Mouse (Mus musculus) heart, postnatal 36 days (tissue): ENCODE data around the gene Rell1. TPM values are rescaled to one million over a fixed set of nuclear protein-coding genes. Genes with fewer than 3 reads are reported as not detected.

ENCODE experiments used
- DNase-seq, 2 experiments: peaks; one replicate each; pipeline ENCODE4 v3.0.0; 2021 to 2022
- intact Hi-C: fragments of 180-260 bp; cut with DNase I; formaldehyde crosslinking; loops from one replicate; pipeline ENCODE4 v1.15.1; 2025
- total RNA-seq, 2 experiments: library from RNA; stranded (reverse); gene quantifications; 2 replicates each; pipeline ENCODE4 v1.2.3; 2021

Rell1 gene
- total RNA-seq, 2 experiments from 2014 or later, result 10.6 to 11.9 TPM

DNA sequence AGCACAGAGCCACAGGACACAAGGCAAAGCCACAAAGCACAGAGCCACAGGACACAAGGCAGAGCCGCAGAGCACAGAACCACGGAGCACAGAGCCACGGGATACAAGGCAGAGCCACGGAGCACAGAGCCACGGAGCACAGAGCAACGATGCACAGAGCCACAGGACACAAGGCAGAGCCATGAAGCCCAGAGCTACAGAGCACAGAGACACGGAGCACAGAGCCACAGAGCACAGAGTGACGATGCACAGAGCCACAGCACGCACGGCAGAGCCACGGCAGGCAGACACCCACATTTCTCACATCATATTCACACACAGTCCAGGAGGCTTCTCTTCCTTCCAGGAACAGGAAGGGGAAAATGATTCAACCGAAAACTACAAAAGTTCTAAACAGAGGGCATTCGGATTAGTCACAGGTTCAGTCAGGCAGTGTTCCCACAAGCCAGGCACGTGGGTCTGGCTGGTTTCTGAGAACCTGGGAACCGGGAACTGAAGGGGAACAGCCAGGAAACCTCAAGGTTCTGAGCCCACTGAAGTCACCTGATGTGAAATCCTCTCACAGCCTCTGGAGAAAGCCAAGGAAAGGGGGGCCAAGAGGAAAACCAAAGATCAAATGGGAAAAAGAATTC, 15.2 kb downstream of the Rell1 start:
- intact Hi-C loops, result loop anchor here (5.0 kb wide), 1 partner anchor 46 kb away; no protein-coding TSS in a partner anchor
- no peak for DNase-seq

DNA sequence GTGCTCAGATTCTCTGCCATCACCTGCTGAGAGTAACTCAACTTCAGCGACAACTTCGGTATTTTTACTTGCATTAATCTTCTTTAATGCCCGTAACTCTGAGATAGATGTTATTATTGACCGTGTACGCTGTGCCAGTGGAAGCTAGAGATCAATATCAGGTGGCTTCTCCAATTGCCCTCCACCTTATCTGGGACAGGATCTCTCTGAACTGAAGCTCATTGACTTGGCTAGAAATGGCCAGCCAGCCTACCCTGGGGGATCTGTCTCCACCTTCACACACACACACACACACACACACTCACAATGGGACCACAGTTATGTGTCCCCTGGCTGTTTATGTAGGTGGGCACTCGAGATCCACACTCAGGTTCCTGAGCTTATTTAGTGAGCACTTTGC, 16.7 kb downstream of the Rell1 start:
- intact Hi-C loops, result loop anchor here (5.0 kb wide), 1 partner anchor 45 kb away; no protein-coding TSS in a partner anchor
- DNase-seq, result no peak

DNA sequence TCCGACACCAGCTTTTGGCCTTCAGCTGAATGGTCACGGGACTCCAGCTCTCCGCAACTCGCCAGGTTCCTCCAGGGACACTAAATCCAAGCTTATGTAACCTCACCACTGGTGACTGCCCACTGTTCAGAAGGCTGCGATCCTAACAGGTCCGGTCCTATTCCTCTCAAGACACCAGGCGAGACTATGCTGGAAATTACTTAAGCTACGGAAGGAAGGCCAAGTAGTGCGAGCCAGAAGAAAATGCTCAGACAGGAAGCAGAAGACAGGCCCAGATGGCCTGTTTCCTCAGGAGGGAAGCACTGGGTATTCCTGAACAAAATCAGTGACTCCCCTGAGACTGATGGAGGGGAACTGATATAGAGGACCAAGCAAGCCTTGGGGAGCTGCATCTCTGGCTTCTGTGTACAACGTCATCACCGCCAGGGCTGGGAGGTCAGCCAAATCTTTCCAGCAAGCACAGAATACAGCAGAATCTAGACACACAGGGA, 17.2 kb downstream of the Rell1 start:
- DNase-seq, result peak; percentile 42 to 47
- intact Hi-C loops, result loop anchor here (1.0 to 5.0 kb wide), 3 partner anchors 18 to 44 kb away; no protein-coding TSS in a partner anchor

DNA sequence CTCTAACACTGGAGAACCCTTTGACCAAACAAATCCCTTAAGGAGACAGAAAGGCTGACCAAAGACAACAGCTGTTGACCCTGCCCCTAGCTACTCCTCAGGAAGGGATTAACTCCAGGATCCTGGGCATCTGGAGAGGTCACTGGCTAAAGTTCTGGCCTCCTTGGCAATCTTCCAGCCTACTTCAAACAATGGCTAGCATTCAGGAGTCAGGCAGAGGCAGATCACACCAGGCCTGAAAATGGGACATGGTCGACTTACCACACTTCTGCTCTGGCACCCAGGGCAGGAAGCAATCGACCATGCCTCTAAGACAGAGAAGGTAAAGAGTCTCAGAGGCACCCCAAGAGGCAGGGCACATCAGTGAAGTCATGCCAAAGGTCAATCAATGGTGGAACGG, 19.5 kb downstream of the Rell1 start:
- intact Hi-C loops, result no loop called here
- DNase-seq, result peak in 1 of 2 experiments; percentile 37

DNA sequence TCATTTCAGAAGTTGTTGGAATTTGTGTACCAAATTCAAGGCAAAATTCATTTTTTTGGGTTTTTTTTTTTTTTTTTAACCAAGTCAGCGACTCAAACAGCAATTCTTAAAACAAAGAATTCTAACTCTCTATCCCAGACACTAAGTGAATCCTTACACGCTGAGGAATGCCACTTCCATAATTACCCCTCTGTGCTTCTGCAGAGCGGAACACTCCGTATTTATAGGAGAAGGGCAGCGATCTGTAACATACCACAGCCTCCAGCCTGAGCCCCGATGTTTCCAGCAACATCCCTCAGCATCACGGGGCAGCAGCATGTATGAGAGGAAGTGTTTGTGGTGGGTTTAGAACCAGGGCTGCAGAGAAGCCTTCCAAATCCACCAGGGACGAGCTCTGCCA, 21.2 kb downstream of the Rell1 start:
- no peak for DNase-seq
- intact Hi-C loops, result no loop called here

DNA sequence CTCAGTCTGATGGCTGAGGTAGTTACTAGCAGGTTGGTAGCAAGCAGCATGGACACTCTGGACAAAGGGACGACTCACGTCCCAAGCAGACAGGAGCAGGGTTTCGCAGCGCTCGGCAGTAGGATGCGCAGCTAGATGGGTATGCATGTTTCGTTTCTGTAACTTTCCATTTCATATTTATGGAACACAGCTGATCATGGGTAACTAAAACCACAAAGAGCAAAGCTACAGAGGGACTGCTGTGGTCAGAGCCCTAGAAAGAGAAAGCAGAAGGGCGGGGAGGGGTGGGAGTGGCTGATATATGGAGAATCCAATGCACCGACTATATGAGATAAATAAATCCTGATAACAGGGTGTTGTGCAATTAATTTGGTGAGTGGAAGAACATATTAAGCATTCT, 25.4 kb downstream of the Rell1 start:
- intact Hi-C loops, result no loop called here
- DNase-seq, result no peak

DNA sequence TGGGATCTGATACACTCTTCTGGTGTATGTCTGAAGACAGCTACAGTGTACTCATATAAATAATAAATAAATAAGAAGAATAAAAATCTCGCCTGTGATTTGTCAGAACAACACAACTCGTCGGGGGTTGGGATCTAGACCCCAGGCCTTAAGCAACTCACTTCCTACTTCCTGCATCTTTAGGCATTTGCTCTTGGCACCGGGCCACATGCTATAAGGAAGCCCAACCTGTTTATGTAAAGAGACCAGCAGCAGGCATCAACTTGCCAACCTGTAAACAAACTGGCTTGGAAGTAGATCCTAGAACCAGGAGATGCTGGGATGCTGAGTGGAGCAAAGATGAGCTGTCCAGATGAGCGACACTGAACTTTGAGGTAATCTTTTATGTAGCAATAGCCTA, 26.8 kb downstream of the Rell1 start:
- intact Hi-C loops, result no loop called here
- DNase-seq, result no peak

DNA sequence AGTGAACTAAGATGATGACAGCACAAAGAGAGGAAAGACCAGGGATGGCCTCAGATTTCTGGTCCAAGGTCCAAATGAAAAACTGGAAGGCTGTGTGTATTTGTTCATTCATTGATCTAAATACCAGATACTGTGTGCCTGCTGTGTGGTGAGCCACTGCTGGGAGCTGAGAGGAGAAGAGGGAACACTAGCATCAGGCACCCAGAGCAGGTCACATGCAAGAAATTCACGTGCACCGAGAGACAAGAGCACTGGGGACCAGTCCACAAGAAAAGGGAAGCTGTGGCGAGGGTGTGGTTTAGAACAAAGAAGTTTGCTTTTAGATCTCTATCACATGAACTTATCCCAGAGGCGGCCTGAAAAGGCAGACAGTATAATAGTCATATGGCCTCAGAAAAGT, 30.1 kb downstream of the Rell1 start:
- intact Hi-C loops, result no loop called here
- peak in 1 of 2 experiments; percentile 25 for DNase-seq

DNA sequence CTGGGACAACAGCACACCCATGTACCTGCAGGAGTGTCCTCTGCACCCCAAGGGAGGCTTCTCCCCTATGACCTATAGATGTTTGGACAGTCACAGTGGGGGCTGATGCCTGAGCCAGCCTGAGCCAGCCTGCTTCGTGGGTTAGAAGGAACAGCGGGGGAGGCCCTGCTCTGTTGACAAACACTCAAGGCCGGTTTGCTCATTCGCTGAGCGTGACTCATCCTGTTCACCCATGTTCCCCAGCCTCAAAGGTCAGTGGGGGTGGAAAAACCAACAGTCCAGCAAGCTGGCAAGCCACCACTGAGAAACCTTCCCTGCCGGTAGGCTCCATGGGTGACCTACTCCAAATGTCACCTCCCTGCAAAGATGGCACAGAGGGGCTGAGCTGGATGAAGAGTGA, 32.0 kb downstream of the Rell1 start:
- intact Hi-C loops, result no loop called here
- DNase-seq, result no peak

DNA sequence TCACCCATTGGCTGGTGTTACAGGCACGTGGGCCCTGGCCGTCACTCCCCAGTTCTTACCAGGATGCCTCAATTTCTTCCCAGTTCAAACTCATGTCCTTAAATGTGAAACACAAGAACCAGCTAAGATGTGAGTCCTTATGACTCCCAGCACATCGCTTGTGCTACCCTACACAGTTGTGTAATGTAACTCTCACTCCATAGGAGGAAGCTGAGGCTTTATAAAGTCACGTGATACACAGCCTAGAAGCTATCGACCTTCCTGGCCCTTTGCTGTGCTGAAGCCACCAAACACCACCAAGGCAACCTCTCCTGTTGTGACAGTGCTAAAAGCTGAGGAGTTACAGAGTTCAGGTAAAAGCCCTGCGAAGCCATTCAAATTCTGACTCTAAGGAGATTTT, 33.1 kb downstream of the Rell1 start:
- intact Hi-C loops, result no loop called here

DNA sequence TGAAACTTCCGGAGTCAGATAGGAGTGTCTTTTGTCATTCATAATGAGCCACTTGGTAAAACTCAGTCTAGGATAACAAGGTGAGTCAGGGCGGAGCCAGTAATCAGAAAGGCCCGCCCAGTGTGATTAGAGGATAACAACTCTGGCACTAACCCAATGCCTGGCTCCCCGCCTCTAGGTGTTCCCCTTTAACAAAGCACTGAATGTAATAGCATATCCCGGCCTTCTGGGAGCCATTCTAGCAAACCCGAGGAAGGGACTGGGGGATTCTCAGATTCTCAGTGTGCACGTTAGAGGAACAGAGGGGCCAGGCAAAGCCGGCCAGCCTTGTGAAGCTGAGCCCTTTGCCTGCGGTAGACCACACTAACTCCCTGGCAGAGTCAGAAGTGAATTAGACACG, 35.9 kb downstream of the Rell1 start:
- no peak for DNase-seq
- intact Hi-C loops, result no loop called here

More for the DNA sequence above, 33.1 kb downstream of the Rell1 start:
- DNase-seq, result no peak

DNA sequence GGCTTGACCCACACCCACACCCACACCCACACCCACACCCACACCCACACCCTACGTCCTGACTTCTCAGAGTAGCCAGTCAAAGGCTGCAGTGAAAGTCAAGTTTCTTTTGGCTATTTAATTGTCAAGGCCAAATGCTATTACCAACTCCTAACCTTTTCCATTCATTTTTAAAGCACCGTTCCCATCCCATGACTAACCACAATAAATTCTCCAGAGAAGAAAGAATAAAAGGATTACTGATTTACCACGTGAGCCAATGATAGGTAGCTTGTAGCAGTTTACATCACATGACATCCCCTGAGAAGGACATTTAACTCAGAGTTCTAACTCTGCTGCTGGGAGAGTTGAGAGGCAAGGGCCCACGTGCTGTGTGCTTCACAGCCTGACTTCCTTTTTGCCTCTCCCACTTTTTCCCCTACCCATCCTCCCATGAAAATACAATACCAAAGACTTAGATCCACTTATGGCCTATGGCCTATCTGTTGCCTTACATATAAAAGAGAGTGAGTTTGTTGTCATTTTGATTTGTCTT, 37.8 kb downstream of the Rell1 start:
- DNase-seq, result no peak
- intact Hi-C loops, result no loop called here

DNA sequence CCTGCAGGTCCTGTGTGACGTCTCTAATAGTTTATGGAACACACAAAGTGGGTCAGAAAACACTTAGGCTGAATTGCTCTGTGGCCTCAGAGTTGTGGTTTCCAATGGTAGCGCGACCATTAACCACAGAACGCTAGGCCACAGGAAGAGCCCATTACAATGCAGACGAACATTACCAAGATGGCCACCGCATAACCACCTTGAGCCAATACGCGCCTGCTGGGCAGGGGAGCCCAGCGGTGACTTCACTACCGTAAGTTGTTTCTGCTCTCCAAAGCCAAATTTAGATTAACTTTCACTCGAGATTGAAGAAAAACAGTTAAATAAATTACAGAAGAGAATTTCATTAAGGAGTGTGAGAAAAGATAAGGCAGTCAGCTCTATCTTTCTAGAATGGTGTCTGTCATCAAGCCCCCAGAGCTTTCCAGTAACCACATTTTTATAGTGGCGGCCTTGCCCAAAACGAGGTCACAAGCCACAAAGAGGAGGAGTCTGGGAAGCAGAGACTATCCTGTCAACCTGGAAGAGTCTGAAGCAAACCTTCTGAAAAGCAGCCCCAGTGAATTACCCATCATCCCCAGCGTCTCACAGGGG, 43.6 kb downstream of the Rell1 start:
- intact Hi-C loops, result loop anchor here (2.0 kb wide), 1 partner anchor 26 kb away; no protein-coding TSS in a partner anchor
- no peak for DNase-seq

DNA sequence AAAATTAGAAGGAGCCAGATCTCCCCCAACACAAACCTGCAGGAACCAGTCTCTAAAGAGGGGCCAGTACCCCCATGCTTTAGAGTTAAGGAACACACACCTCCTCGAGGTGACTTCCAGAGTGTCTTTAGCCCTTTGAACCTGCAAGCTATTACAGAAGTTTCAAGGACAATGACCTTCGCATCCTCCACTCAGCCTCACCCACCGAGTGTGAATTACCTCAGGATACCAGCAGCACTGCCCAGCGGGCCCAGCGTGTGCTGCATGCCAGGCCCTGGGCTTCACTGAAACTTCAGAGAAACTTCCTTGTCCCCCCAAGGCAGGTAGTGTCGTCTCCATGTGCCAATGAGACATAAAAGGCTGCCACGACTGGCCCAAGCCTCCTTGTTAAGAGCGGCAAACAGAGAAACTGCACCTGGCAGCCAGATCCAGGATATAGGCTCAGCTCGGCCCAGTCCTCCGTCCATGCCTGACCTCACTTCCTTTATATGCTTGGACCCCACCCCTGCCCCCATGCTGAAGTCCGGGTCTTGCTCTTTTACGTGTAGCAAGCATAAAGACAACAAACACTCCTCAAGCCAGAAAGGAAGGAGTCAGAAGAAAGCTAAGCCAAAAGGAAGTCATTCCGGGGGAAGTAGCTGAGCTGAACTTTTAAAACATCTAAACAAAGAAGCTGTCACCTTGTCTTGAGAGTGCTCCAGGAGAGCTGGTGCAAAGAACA, 45.2 kb downstream of the Rell1 start:
- no peak for DNase-seq
- intact Hi-C loops, result loop anchor here (2.0 kb wide), 1 partner anchor 27 kb away; no protein-coding TSS in a partner anchor

DNA sequence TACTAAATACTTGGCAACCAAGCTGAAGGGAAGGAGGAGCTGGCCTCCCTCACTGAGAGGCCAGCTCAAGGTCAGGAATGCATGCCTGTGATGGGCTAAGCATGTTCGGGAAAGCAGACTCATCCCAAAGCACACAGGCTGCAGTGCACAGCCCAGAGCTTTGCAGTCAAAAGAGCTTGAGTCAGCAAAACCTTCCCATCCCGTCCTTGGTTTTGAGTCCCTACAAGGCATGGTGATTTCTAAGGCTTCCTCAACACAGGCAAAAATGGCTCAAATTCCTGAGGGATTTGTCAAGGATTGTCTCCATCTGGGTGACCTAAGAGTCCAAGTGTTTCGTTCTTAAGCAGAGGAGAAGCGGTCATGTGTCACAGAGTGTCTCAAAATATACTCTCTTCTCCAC, 50.5 kb downstream of the Rell1 start:
- intact Hi-C loops, result no loop called here
- DNase-seq, result no peak

DNA sequence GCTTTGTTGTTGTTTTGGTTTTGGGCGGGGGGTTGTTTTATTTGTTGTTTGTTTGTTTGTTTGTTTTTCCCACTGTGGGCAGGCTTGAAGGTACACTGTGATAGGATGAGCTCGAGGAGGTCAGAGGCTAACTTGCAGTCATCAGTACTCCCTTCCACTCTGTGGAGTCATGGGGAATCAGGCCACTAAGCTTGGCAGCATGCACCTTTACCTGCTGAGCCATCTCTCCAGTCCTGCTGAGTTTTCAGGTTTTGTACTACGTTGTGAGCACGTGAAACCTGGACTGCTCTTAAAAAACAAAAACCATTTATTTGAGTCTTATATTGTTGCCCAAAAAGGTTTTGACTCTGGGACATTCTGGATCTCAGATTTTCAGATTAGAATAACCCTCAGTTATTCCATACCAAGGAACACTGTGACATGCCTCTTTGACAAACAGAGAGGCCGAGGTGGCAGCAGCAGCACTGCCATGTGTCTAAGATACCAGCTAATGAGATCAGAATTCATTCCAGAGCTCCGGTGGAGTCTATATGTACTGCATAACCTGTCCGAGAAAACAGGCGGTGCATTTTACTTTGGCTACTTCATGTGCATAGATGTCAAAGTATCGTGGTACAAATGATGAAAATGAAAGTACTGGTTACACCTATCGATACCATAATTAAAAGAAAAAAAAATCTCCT, 52.1 kb downstream of the Rell1 start:
- intact Hi-C loops, result no loop called here
- no peak for DNase-seq

DNA sequence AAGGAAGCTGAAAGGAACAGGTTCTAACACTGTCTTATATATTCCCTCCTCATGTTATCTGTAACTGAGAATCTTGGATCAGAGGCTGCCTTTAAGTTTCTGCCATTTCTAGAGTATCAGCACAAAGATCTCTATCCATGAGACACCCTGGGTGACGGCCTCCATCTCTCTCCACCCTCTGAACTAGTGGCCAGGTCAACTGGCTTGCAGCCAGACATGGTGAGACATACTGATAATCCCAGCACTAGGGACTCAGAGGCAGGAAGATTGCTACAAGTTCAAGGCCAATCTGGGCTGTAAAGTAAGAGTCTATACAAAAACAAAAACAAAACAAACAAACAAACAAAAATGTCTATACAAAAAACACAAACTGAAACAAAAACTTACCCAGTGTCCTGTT, 53.8 kb downstream of the Rell1 start:
- intact Hi-C loops, result no loop called here
- DNase-seq, result no peak

DNA sequence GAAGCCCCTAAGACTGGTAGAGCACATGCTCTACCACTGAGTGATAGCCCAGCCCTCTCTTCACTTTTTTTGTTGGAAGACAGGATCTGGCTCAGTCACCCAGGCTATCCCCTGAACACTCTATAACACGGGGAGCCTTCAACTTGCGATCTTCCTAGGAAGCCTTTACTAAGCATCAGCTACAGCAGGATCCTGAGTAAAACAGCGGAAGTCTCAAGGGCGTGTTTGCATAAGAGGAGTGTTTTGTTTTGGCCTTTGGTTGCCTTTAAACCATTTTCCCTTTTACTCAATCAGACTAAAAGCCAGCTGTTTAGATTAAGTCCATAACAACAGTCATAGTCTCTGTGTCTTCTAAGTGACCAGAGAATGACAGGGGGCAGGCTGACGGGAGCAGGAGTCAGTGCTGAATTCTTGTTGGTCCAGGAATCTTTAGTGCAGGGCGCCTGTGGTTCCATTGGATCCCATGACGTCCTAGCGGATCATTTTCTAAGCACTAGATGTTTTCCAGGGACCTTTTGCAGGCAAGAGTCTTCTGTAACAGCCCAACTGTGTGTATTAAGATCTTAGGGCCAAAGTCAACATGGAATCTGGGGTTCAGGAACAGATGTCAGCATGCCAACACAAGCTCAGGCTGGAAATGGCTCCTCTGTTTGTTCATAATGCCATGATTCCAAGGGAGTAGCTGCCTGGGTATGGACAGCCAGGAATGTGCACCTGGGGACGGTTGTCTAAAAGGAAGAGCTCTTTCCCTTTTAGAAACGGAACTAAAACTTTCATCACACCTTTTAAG, 58.3 kb downstream of the Rell1 start:
- intact Hi-C loops, result no loop called here

DNA sequence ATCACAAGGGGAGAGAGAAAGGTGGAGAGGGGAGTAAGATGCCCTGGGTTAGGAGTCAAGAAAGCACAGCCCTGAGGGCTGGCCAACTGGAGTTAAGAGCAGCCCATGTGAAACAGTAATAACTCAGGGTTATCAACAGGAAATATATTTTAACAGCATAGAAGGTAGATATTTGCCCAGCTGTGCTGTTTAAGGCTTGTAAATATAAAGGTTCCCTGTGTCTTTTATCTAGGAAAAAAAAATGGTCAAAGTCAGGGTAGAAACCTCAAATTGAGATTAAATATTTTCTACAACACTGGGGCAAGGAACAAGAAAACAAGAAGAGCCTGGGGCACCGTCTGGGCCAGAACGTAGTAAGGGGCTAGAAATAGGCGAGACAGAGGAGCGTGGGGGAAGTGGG, 61.2 kb downstream of the Rell1 start:
- DNase-seq, result no peak
- intact Hi-C loops, result loop anchor here (2.0 to 5.0 kb wide), 3 partner anchors 45 to 367 kb away; partner anchors contain the start of gene Rell1

More for the DNA sequence above, 58.3 kb downstream of the Rell1 start:
- DNase-seq, result no peak
